Mouse (Mus musculus) CH12.LX (cell line): ENCODE data around the gene Rgs2. TPM values are rescaled to one million over a fixed set of nuclear protein-coding genes. Genes with fewer than 3 reads are reported as not detected.
A peak's percentile ranks its signal among the peaks of the same experiment; 100 is the strongest.

ENCODE experiments used
- DNase-seq: peaks from one replicate; pipeline ENCODE4 v3.0.0-alpha.2; 2013; ENCODE audit errors: extremely low read depth
- H3K27ac ChIP-seq: 2 replicates; pipeline ENCODE4 v1.5.1; 2012; ENCODE audit warnings: low read depth, mild to moderate bottlenecking, control low read depth, moderate library complexity; ENCODE audit not compliant: insufficient read depth
- H3K27me3 ChIP-seq: replicated peaks from 2 replicates; pipeline ENCODE3; 2012; ENCODE audit warnings: inconsistent platforms
- H3K36me3 ChIP-seq, 2 experiments: replicated peaks in 1 of 2; 2 replicates each; pipeline versions ENCODE3 to v1.6.1; 2012; ENCODE audit warnings: inconsistent platforms in 1 of 2, low read length in 1 of 2, mild to moderate bottlenecking in 1 of 2, mixed read lengths in 1 of 2, moderate library complexity in 1 of 2; ENCODE audit not compliant: control insufficient read depth in 1 of 2, insufficient read depth in 1 of 2
- H3K4me1 ChIP-seq, 2 experiments: 2 replicates each; pipeline ENCODE4 v1.6.1; 2012; ENCODE audit warnings: inconsistent platforms in 1 of 2, moderate library complexity in 1 of 2; ENCODE audit not compliant: insufficient read depth in 2 of 2, control insufficient read depth in 1 of 2
- H3K4me2 ChIP-seq: 2 replicates; pipeline ENCODE4 v1.6.1; 2012; ENCODE audit warnings: low read depth, mild to moderate bottlenecking, control low read depth; ENCODE audit not compliant: poor library complexity, insufficient read depth, severe bottlenecking
- H3K4me3 ChIP-seq, 3 experiments: fragments of 150-350 bp in 1 of 3; sonication (generic) in 1 of 3; replicated peaks in 1 of 3; 2 replicates each; pipeline versions ENCODE3 to v1.5.1; 2011 to 2012; ENCODE audit warnings: low read depth in 2 of 3, low read length in 2 of 3, mild to moderate bottlenecking in 2 of 3, moderate library complexity in 2 of 3, control low read depth in 1 of 3, improper control_type of control experiment in 1 of 3, inconsistent platforms in 1 of 3, mixed read lengths in 1 of 3; ENCODE audit not compliant: poor library complexity in 1 of 3
- H3K79me2 ChIP-seq: replicated peaks from 2 replicates; pipeline ENCODE4 v1.6.1; 2012; ENCODE audit warnings: mild to moderate bottlenecking, moderate library complexity; ENCODE audit not compliant: control insufficient read depth, poor library complexity, insufficient read depth, severe bottlenecking; ENCODE audit errors: extremely low read depth
- H3K9ac ChIP-seq: 2 replicates; pipeline ENCODE4 v1.6.1; 2012; ENCODE audit warnings: low read depth, mild to moderate bottlenecking, control low read depth, moderate library complexity; ENCODE audit not compliant: insufficient read depth
- H3K9me3 ChIP-seq: replicated peaks from 2 replicates; pipeline ENCODE3; 2012; ENCODE audit warnings: low read length, inconsistent platforms, mixed read lengths
- BHLHE40 ChIP-seq: IDR thresholded peaks from 2 replicates; pipeline ENCODE4 v1.6.1; 2011; ENCODE audit warnings: mild to moderate bottlenecking, low read depth, low read length, improper control_type of control experiment
- CHD1 ChIP-seq: IDR thresholded peaks from 2 replicates; pipeline ENCODE4 v1.6.1; 2012; ENCODE audit warnings: low read depth, low read length, improper control_type of control experiment, inconsistent platforms
- CHD2 ChIP-seq: IDR thresholded peaks from 2 replicates; pipeline ENCODE4 v1.6.1; 2011; ENCODE audit warnings: low read length, improper control_type of control experiment
- E2F4 ChIP-seq: IDR thresholded peaks from 2 replicates; pipeline ENCODE4 v1.6.1; 2011; ENCODE audit warnings: low read depth, low read length, improper control_type of control experiment; ENCODE audit not compliant: insufficient replicate concordance
- ELF1 ChIP-seq: IDR thresholded peaks from 2 replicates; pipeline ENCODE4 v1.6.1; 2014; ENCODE audit warnings: low read depth, mild to moderate bottlenecking, inconsistent platforms, low read length, improper control_type of control experiment
- EP300 ChIP-seq: IDR thresholded peaks from 2 replicates; pipeline ENCODE4 v1.6.1; 2011; ENCODE audit warnings: low read length, improper control_type of control experiment
- JUND ChIP-seq: conservative IDR thresholded peaks from 2 replicates; pipeline ENCODE4 v1.6.1; 2011; ENCODE audit warnings: low read depth, low read length, improper control_type of control experiment
- MAFK ChIP-seq: IDR thresholded peaks from 2 replicates; pipeline ENCODE4 v1.6.1; 2011; ENCODE audit warnings: low read length, improper control_type of control experiment; ENCODE audit not compliant: insufficient replicate concordance
- MAX ChIP-seq: IDR thresholded peaks from 2 replicates; pipeline ENCODE4 v1.6.1; 2011; ENCODE audit warnings: low read length, improper control_type of control experiment
- MAZ ChIP-seq: IDR thresholded peaks from 2 replicates; pipeline ENCODE4 v1.6.1; 2012; ENCODE audit warnings: low read depth, mild to moderate bottlenecking, inconsistent platforms, low read length, improper control_type of control experiment, moderate library complexity
- MEF2A ChIP-seq: IDR thresholded peaks from 2 replicates; pipeline ENCODE4 v1.6.1; 2014; ENCODE audit warnings: low read depth, mild to moderate bottlenecking, inconsistent platforms, low read length, improper control_type of control experiment, borderline replicate concordance
- MXI1 ChIP-seq: IDR thresholded peaks from 2 replicates; pipeline ENCODE4 v1.6.1; 2011; ENCODE audit warnings: mild to moderate bottlenecking, low read depth, low read length, improper control_type of control experiment
- MYC ChIP-seq: IDR thresholded peaks from 2 replicates; pipeline ENCODE4 v1.6.1; 2011; ENCODE audit warnings: low read depth, mild to moderate bottlenecking, improper control_type of control experiment, low read length
- NELFE ChIP-seq: IDR thresholded peaks from 2 replicates; pipeline ENCODE4 v1.6.1; 2011; ENCODE audit warnings: low read depth, low read length, improper control_type of control experiment
- NRF1 ChIP-seq: IDR thresholded peaks from 2 replicates; pipeline ENCODE4 v1.6.1; 2014; ENCODE audit warnings: low read depth, mild to moderate bottlenecking, inconsistent platforms, low read length, improper control_type of control experiment, moderate library complexity
- POLR2A ChIP-seq: IDR thresholded peaks from 2 replicates; pipeline ENCODE4 v1.6.1; 2011; ENCODE audit warnings: low read depth, mild to moderate bottlenecking, improper control_type of control experiment, low read length
- POLR2AphosphoS2 ChIP-seq: IDR thresholded peaks from 2 replicates; pipeline ENCODE4 v1.6.1; 2011; ENCODE audit warnings: low read depth, low read length, improper control_type of control experiment
- SIN3A ChIP-seq: IDR thresholded peaks from 2 replicates; pipeline ENCODE4 v1.6.1; 2012; ENCODE audit warnings: low read length, improper control_type of control experiment, inconsistent platforms
- SMC3 ChIP-seq: IDR thresholded peaks from 2 replicates; pipeline ENCODE4 v1.6.1; 2011; ENCODE audit warnings: low read depth, low read length, improper control_type of control experiment
- TBP ChIP-seq: conservative IDR thresholded peaks from 2 replicates; pipeline ENCODE4 v1.6.1; 2011; ENCODE audit warnings: low read depth, low read length, improper control_type of control experiment
- TCF12 ChIP-seq: IDR thresholded peaks from 2 replicates; pipeline ENCODE4 v1.6.1; 2014; ENCODE audit warnings: low read depth, mild to moderate bottlenecking, inconsistent platforms, low read length, improper control_type of control experiment
- UBTF ChIP-seq: IDR thresholded peaks from 2 replicates; pipeline ENCODE4 v1.6.1; 2012; ENCODE audit warnings: low read depth, mild to moderate bottlenecking, inconsistent platforms, low read length, improper control_type of control experiment, moderate library complexity
- USF1 ChIP-seq: IDR thresholded peaks from 2 replicates; pipeline ENCODE4 v1.6.1; 2014; ENCODE audit warnings: low read depth, mild to moderate bottlenecking, inconsistent platforms, low read length, improper control_type of control experiment
- USF2 ChIP-seq: conservative IDR thresholded peaks from 2 replicates; pipeline ENCODE4 v1.6.1; 2011; ENCODE audit warnings: low read depth, low read length, improper control_type of control experiment
- ZC3H11A ChIP-seq: IDR thresholded peaks from 2 replicates; pipeline ENCODE4 v1.6.1; 2012; ENCODE audit warnings: low read depth, mild to moderate bottlenecking, inconsistent platforms, low read length, improper control_type of control experiment
- ZMIZ1 ChIP-seq: IDR thresholded peaks from 2 replicates; pipeline ENCODE4 v1.6.1; 2012; ENCODE audit warnings: low read depth, mild to moderate bottlenecking, inconsistent platforms, low read length, improper control_type of control experiment
- dilution Hi-C: fragments of 300-500 bp; cut with MboI; formaldehyde crosslinking; loops from 2 replicates; pipeline ENCODE4 v1.14.3; 2020; ENCODE audit warnings: low sequenced_read_pairs; ENCODE audit not compliant: extremely low pct_unique_long_range_greater_than_20kb, extremely low pct_ligation_motif_present
- in situ Hi-C: fragments of 300-500 bp; cut with MboI; formaldehyde crosslinking; loops from 3 replicates; pipeline ENCODE4 v1.14.3; 2019; ENCODE audit warnings: low sequenced_read_pairs, low pct_ligation_motif_present, low pct_unique_long_range_greater_than_20kb, mixed read lengths
- polyA plus RNA-seq: library from polyadenylated mRNA; unstranded; fragments of >175 nt; gene quantifications from 2 replicates; pipeline ENCODE4 v1.2.1, GENCODE M21; 2012; ENCODE audit warnings: low read depth; ENCODE audit not compliant: insufficient read length
- total RNA-seq, 2 experiments: library from RNA; depleted of rRNA; stranded (reverse); fragments of 300-350 nt in 1 of 2; fragments of >200 nt in 1 of 2; gene quantifications; 2 replicates each; pipeline ENCODE4 v1.2.3; 2012 to 2014

Rgs2 gene
- total RNA-seq (2012; rRNA removed) (3.2 and 3.4 TPM in 2 replicates), total RNA-seq (2014; rRNA removed) (10.8 and 11.0 TPM in 2 replicates), polyA plus RNA-seq (13.1 and 14.7 TPM in 2 replicates)

GRCm38 (mm10) chr1:144003904-144004740 is at the start of gene Rgs2:
Gene Rgs2 (minus strand): TSS chr1:144004161.
- TF ChIP-seq MXI1 (peak; percentile 55; the same call in 1 of the 2 replicates), TBP (peak; percentile 90), ZMIZ1 (peak; percentile 93), CHD2 (no peak), CHD1 (no peak), USF1 (no peak), ELF1 (0 out of 2 replicates have a peak, but pooled peaks have one; percentile 9), SIN3A (peak; percentile 85), MAZ (peak; percentile 5; the same call in 1 of the 2 replicates), BHLHE40 (peak; percentile 55; the same call in 1 of the 2 replicates), POLR2A (peak; percentile 98), NRF1 (peak; percentile 57; the same call in 1 of the 2 replicates), SMC3 (no peak), MYC (peak; percentile 39), NELFE (peak; percentile 91), UBTF (no peak), MAX (peak; percentile 56; the same call in 1 of the 2 replicates), POLR2AphosphoS2 (peak; percentile 86; the same call in 1 of the 2 replicates), TCF12 (peak; percentile 49)
- no peaks in the 10 kb centered on the region for H3K9me3 ChIP-seq
- in situ Hi-C loops (loop anchor here (10.0 to 25.0 kb wide), 2 partner anchors 183 to 189 kb away; partner anchors contain the start of gene Rgs13), dilution Hi-C loops (no loop called here)
- H3K79me2 ChIP-seq, result no peaks in the 10 kb centered on the region
- peak within 1 kb of the TSS; percentile 65 for H3K4me2 ChIP-seq
- H3K27me3 ChIP-seq, result no peaks in the 10 kb centered on the region
- H3K4me1 ChIP-seq, result peaks cover 0 to 48% of the 10 kb centered on the region in 2 experiments; a peak in 2 of 4 replicates
- DNase-seq, result peak; percentile 89
- H3K36me3 ChIP-seq, result peaks cover 2 to 13% of the 10 kb centered on the region in 2 experiments
- H3K27ac ChIP-seq, result no peak within 1 kb of the TSS
- H3K4me3 ChIP-seq, result peak within 1 kb of the TSS; percentile 69 to 83 (median 77)
- peak within 1 kb of the TSS; percentile 39; the same call in 1 of the 2 replicates for H3K9ac ChIP-seq

GRCm38 (mm10) chr1:144053401-144053800 is 49.4 kb upstream of the Rgs2 start:
- H3K4me2 ChIP-seq, result no peak overlapping the region
- dilution Hi-C loops (no loop called here), in situ Hi-C loops (no loop called here)
- no peaks in the 10 kb centered on the region for H3K36me3 ChIP-seq
- H3K9me3 ChIP-seq, result no peaks in the 10 kb centered on the region
- H3K79me2 ChIP-seq, result no peaks in the 10 kb centered on the region
- H3K27ac ChIP-seq, result no peak overlapping the region
- H3K9ac ChIP-seq, result no peak overlapping the region
- DNase-seq, result no peak
- H3K4me3 ChIP-seq, result no peak overlapping the region
- TF ChIP-seq SIN3A, result no peak
- no peak for TF ChIP-seq USF2
- no peak for TF ChIP-seq JUND
- no peak for TF ChIP-seq TBP
- no peak for TF ChIP-seq USF1
- no peak for TF ChIP-seq MAZ
- TF ChIP-seq ELF1, result no peak
- TF ChIP-seq EP300, result no peak
- no peak for TF ChIP-seq E2F4
- TF ChIP-seq MAX, result no peak
- no peak for TF ChIP-seq NRF1
- no peak for TF ChIP-seq MEF2A
- no peak for TF ChIP-seq MAFK
- no peak for TF ChIP-seq ZC3H11A
- peaks cover 0 to 2% of the 10 kb centered on the region in 2 experiments; a peak in 1 of 4 replicates for H3K4me1 ChIP-seq
- H3K27me3 ChIP-seq, result no peaks in the 10 kb centered on the region
